Mouse (Mus musculus): Measurements from ENCODE around the gene Tmem81.
A peak's percentile ranks its signal among the peaks of the same experiment; 100 is the strongest.

The Tmem81 gene

DNA sequence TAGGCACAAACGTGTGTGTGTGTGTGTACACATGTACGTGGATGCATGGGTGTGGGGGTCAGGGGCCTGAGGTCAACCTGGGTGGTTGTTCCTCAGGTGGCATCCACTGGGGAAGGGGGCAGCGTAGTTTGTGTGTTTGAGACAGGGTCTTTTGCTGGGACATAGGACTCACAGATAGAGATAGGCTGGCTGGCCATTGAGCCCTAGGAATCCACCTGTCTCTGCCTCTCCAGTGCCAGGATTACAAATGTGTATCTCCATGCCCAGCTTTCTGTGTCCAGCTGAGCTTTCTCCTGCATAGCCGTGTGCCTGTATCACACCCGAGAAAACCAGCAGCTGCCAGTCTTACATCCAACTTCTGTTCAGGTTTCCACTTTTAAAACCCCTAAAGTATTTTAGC lies 3.7 kb downstream of the Tmem81 start:
- Histone ChIP-seq H3K27me3 (ENCODE audit: insufficient read depth, low read length) (no peaks in the 10 kb centered on the region), H3K4me3 (replicated peaks; ENCODE audit: low read length) (no peak overlapping the region), H3K4me1 (replicated peaks; ENCODE audit: low read depth, low read length) (peaks cover 40% of the 10 kb centered on the region), H3K9me3 (ENCODE audit: low read length) (no peaks in the 10 kb centered on the region), H3K36me3 (ENCODE audit: insufficient read depth, low read length) (peaks cover 56% of the 10 kb centered on the region)
- TF ChIP-seq NANOG (IDR thresholded peaks at IDR 0.05; ENCODE audit: borderline replicate concordance, low read length), result no peak
- TF ChIP-seq CTCF (conservative IDR thresholded peaks at IDR 0.05; ENCODE audit: low read length), result no peak
- TF ChIP-seq POU5F1 (IDR thresholded peaks at IDR 0.05; ENCODE audit: borderline replicate concordance, low read length), result no peak

DNA sequence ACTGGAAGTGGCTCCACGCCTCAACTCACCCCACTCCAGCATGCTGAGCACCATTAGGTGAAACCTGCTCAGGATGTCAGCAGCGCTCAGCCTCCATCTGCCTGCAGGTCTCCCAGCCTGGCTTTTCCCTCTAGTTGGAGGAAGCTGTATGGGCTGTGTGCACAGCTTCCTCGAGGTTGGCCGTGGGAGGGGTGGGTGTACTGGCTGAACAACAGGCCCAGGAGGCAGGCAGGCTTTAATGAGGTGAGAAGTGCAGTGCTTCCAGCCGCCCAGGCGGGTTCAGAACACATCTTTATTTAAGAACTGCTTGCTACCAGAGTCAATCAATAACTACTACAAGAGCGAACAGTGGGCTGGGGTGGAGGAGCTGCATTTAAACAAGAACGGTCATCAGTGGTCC lies 5.5 kb downstream of the Tmem81 start:
- H3K4me1 ChIP-seq (replicated peaks; ENCODE audit: low read depth, low read length), result peaks cover 34% of the 10 kb centered on the region
- no peaks in the 10 kb centered on the region for H3K9me3 ChIP-seq (ENCODE audit: low read length)
- peaks cover 43% of the 10 kb centered on the region for H3K36me3 ChIP-seq (ENCODE audit: insufficient read depth, low read length)

DNA sequence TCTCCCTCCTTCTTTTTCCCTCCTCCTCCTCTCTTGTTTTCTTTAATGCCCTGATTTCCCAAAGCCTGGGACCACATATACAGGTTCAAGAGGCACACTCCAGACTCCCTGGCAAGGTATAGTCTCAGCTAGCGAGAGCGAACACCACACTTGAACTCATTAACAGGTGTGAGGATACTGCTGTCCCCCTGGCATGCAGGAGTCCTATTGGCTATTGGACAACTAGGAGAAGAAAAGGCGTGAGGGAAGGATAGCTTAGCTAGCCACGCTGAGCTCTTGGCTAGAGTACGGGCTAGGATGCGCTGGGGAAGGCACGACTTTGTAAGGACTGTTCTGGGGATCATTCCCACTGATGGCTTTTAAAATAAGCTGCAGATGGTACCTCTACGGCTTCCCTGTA lies 6.1 kb downstream of the Tmem81 start:
- Histone ChIP-seq H3K36me3 (ENCODE audit: insufficient read depth, low read length) (peaks cover 37% of the 10 kb centered on the region), H3K4me1 (replicated peaks; ENCODE audit: low read depth, low read length) (peaks cover 33% of the 10 kb centered on the region), H3K4me3 (replicated peaks; ENCODE audit: low read length) (no peak overlapping the region), H3K9me3 (ENCODE audit: low read length) (no peaks in the 10 kb centered on the region), H3K27me3 (ENCODE audit: insufficient read depth, low read length) (no peaks in the 10 kb centered on the region)
- TF ChIP-seq POU5F1 (IDR thresholded peaks at IDR 0.05; ENCODE audit: borderline replicate concordance, low read length), result no peak
- TF ChIP-seq NANOG (IDR thresholded peaks at IDR 0.05; ENCODE audit: borderline replicate concordance, low read length), result no peak
- TF ChIP-seq CTCF (conservative IDR thresholded peaks at IDR 0.05; ENCODE audit: low read length), result no peak

More for the DNA sequence above, 5.5 kb downstream of the Tmem81 start:
- Histone ChIP-seq H3K27me3 (ENCODE audit: insufficient read depth, low read length) (no peaks in the 10 kb centered on the region), H3K4me3 (replicated peaks; ENCODE audit: low read length) (no peak overlapping the region)
- no peak for TF ChIP-seq NANOG (IDR thresholded peaks at IDR 0.05; ENCODE audit: borderline replicate concordance, low read length)
- no peak for TF ChIP-seq CTCF (conservative IDR thresholded peaks at IDR 0.05; ENCODE audit: low read length)
- no peak for TF ChIP-seq POU5F1 (IDR thresholded peaks at IDR 0.05; ENCODE audit: borderline replicate concordance, low read length)

DNA sequence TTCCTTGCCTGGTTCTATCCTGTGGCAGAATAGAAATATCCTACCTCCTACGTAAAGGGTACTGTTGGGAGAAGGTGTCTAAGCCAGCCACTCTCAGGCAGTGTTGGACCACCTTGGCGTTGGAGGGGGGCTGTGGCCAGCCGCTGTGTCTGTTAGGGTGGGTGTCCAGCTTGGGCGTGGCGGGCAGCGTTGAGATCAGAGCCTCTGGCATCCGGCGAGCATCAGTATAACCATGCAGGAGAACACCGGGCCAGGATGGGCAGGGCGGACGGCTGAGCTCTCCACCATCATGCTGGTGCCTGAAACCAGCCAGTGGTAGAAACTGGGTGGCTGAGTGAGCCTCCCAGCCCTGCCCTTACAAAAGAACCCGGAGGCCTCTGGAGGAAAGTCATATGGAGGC lies 9.3 kb downstream of the Tmem81 start:
- Histone ChIP-seq H3K4me1 (replicated peaks; ENCODE audit: low read depth, low read length) (peaks cover 23% of the 10 kb centered on the region), H3K36me3 (ENCODE audit: insufficient read depth, low read length) (peaks cover 5% of the 10 kb centered on the region), H3K27me3 (ENCODE audit: insufficient read depth, low read length) (no peaks in the 10 kb centered on the region), H3K4me3 (replicated peaks; ENCODE audit: low read length) (no peak overlapping the region), H3K9me3 (ENCODE audit: low read length) (no peaks in the 10 kb centered on the region)
- no peak for TF ChIP-seq POU5F1 (IDR thresholded peaks at IDR 0.05; ENCODE audit: borderline replicate concordance, low read length)
- no peak for TF ChIP-seq CTCF (conservative IDR thresholded peaks at IDR 0.05; ENCODE audit: low read length)
- no peak for TF ChIP-seq NANOG (IDR thresholded peaks at IDR 0.05; ENCODE audit: borderline replicate concordance, low read length)

DNA sequence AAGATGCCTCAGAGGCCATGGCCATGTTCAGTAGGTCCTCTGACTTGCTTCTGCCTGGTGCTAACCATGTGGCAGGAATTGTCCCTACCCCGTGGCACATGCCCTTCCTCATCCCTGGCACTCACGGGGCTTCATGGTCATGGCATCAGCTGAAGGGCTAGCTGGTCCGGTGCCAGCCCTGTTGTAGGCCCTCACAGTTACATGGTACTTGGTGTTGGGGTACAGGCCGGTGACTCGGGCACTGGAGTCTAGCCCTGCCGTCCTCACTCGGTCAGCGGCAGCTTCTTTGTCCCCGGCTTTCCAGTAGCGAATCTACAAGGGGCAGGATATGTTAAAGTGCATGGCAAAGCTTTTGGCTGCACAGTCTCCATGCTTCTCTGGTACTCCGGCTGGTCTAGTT lies 10.7 kb downstream of the Tmem81 start:
- Histone ChIP-seq H3K27me3 (ENCODE audit: insufficient read depth, low read length) (no peaks in the 10 kb centered on the region), H3K9me3 (ENCODE audit: low read length) (no peaks in the 10 kb centered on the region), H3K36me3 (ENCODE audit: insufficient read depth, low read length) (peaks cover 4% of the 10 kb centered on the region; the same call in 1 of the 2 replicates), H3K4me1 (replicated peaks; ENCODE audit: low read depth, low read length) (peaks cover 34% of the 10 kb centered on the region), H3K4me3 (replicated peaks; ENCODE audit: low read length) (no peak overlapping the region)
- TF ChIP-seq CTCF (conservative IDR thresholded peaks at IDR 0.05; ENCODE audit: low read length), result no peak
- TF ChIP-seq NANOG (IDR thresholded peaks at IDR 0.05; ENCODE audit: borderline replicate concordance, low read length), result no peak
- no peak for TF ChIP-seq POU5F1 (IDR thresholded peaks at IDR 0.05; ENCODE audit: borderline replicate concordance, low read length)

DNA sequence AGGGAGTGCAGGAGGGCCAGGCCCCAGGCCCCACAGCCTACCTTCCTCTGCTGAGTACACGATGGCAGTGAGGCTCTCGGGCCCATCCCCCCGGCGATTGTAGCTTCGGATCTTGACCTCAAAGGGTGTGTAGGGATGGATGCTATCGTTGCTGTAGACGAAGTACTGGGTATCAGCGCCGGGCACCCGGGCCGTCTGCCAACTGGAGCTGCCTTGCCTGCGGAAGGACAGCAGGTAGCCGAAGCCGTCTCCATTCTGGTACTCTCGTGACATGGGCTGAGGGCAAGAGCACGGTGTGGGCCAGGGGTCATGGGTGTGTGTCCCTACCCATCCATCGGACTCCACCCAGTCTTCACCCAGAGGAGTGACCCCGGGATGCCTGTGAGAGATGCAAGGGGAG lies 12.6 kb downstream of the Tmem81 start:
- Histone ChIP-seq H3K36me3 (ENCODE audit: insufficient read depth, low read length) (peaks cover 4% of the 10 kb centered on the region; the same call in 1 of the 2 replicates), H3K27me3 (ENCODE audit: insufficient read depth, low read length) (0 out of 2 replicates have a peak, but pooled peaks cover 5% of the 10 kb centered on the region), H3K4me1 (replicated peaks; ENCODE audit: low read depth, low read length) (peaks cover 31% of the 10 kb centered on the region), H3K9me3 (ENCODE audit: low read length) (no peaks in the 10 kb centered on the region), H3K4me3 (replicated peaks; ENCODE audit: low read length) (no peak overlapping the region)
- TF ChIP-seq NANOG (IDR thresholded peaks at IDR 0.05; ENCODE audit: borderline replicate concordance, low read length) (no peak), CTCF (conservative IDR thresholded peaks at IDR 0.05; ENCODE audit: low read length) (no peak), POU5F1 (IDR thresholded peaks at IDR 0.05; ENCODE audit: borderline replicate concordance, low read length) (no peak)

DNA sequence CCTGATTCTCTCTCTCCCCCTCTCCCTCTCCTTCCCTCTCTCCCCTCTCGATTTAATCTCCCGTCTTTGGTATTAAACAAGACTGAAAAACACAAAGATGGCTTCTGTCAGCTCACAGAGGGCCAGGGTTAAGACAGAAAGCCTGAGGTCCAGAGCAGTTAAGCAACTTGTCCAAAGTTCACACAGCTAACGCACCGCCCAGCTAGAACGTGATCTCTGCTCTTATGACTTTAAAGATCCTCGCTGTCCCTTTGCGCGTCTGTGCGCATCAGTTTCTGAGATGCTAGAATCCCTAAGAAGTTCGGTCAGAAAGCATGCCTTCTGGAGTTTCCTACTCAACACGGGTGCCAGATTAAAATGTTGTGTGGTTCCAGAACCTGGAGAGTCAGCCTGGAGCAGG lies 13.7 kb downstream of the Tmem81 start:
- TF ChIP-seq NANOG (IDR thresholded peaks at IDR 0.05; ENCODE audit: borderline replicate concordance, low read length) (no peak), POU5F1 (IDR thresholded peaks at IDR 0.05; ENCODE audit: borderline replicate concordance, low read length) (no peak), CTCF (conservative IDR thresholded peaks at IDR 0.05; ENCODE audit: low read length) (no peak)
- Histone ChIP-seq H3K4me3 (replicated peaks; ENCODE audit: low read length) (no peak overlapping the region), H3K27me3 (ENCODE audit: insufficient read depth, low read length) (0 out of 2 replicates have a peak, but pooled peaks cover 5% of the 10 kb centered on the region), H3K36me3 (ENCODE audit: insufficient read depth, low read length) (peaks cover 4% of the 10 kb centered on the region; the same call in 1 of the 2 replicates), H3K9me3 (ENCODE audit: low read length) (no peaks in the 10 kb centered on the region), H3K4me1 (replicated peaks; ENCODE audit: low read depth, low read length) (peaks cover 20% of the 10 kb centered on the region)

DNA sequence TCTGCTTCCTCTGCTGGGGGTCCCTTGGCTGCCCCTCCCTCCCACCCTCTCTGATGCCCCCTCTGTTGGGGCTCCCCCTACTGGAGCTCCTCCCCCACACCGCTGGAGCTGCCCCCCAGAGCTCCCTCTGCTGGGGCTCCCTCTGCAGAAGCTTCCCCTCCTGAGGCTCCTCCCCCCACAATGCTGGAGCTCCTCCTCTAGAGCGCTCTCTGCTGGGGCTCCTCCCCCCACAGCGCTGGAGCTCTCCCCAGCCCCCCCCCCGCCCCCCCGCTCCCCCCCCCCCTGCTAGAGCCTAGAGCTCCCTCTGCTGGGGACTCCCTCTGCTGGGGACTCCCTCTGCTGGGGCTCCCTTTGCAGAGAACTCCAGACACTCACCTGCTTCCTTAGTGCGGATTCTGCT lies 14.7 kb downstream of the Tmem81 start:
- Histone ChIP-seq H3K36me3 (ENCODE audit: insufficient read depth, low read length) (peaks cover 4% of the 10 kb centered on the region; the same call in 1 of the 2 replicates), H3K4me1 (replicated peaks; ENCODE audit: low read depth, low read length) (peaks cover 23% of the 10 kb centered on the region), H3K9me3 (ENCODE audit: low read length) (no peaks in the 10 kb centered on the region), H3K4me3 (replicated peaks; ENCODE audit: low read length) (peak overlapping the region; percentile 68), H3K27me3 (ENCODE audit: insufficient read depth, low read length) (0 out of 2 replicates have a peak, but pooled peaks cover 7% of the 10 kb centered on the region)
- TF ChIP-seq CTCF (conservative IDR thresholded peaks at IDR 0.05; ENCODE audit: low read length) (peak; percentile 18), NANOG (IDR thresholded peaks at IDR 0.05; ENCODE audit: borderline replicate concordance, low read length) (no peak)

DNA sequence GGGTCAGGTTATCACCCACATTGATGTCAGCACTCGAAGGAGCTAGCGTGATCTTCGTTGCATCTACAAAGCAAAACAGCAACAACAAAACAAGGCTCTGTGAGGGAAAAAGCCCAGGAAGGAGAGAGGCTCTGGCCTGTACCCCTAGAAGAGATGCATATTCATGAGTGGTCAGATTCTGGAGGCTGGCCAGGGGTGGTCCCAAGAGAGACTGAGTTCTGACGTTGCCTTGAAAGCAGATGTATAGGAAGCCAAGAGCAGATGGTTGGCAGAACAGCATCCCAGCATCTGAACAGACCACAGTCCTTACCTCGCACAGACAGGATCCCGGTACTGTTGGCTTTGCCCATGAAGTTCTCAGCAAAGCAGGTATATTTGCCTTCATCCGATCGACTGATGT lies 17.0 kb downstream of the Tmem81 start:
- Histone ChIP-seq H3K9me3 (ENCODE audit: low read length) (no peaks in the 10 kb centered on the region), H3K4me3 (replicated peaks; ENCODE audit: low read length) (no peak overlapping the region)
- TF ChIP-seq NANOG (IDR thresholded peaks at IDR 0.05; ENCODE audit: borderline replicate concordance, low read length) (no peak), POU5F1 (IDR thresholded peaks at IDR 0.05; ENCODE audit: borderline replicate concordance, low read length) (no peak)

More for the DNA sequence above, 17.0 kb downstream of the Tmem81 start:
- H3K27me3 ChIP-seq (ENCODE audit: insufficient read depth, low read length), result 0 out of 2 replicates have a peak, but pooled peaks cover 7% of the 10 kb centered on the region
- H3K4me1 ChIP-seq (replicated peaks; ENCODE audit: low read depth, low read length), result peaks cover 23% of the 10 kb centered on the region
- no peaks in the 10 kb centered on the region for H3K36me3 ChIP-seq (ENCODE audit: insufficient read depth, low read length)

Measured in E14TG2a.4 (cell line).